Mouse (Mus musculus): Measurements from ENCODE around the gene Dcp1b.

- no peak for TF ChIP-seq POLR2A (IDR thresholded peaks at IDR 0.05; ENCODE audit: low read depth, low read length)
- no peak for TF ChIP-seq CTCF (IDR thresholded peaks at IDR 0.05; ENCODE audit: extremely low read depth, insufficient read length, insufficient replicate concordance, low read depth, low read length)
Measured at GRCm38 (mm10) chr6:119165677-119166076, 9.4 kb upstream of the Dcp1b start.
